Mouse (Mus musculus) liver, embryonic 13.5 days (tissue): ENCODE data around the gene Gmppb. TPM values are rescaled to one million over a fixed set of nuclear protein-coding genes. Genes with fewer than 3 reads are reported as not detected.
A peak's percentile ranks its signal among the peaks of the same experiment; 100 is the strongest.

Source experiments
- ATAC-seq: fragments of 200-750 bp; cut with Nextera tagmentation; 2 replicates; pipeline ENCODE4 v1.8.0; 2017; ENCODE audit warnings: low read depth, mild to moderate bottlenecking, moderate number of reproducible peaks, moderate library complexity
- DNase-seq: peaks from one replicate; pipeline ENCODE4 v3.0.0; 2022
- H3K27ac ChIP-seq: fragments of 300-500 bp; sonication (generic); 2 replicates; pipeline ENCODE4 v1.5.1; 2015; ENCODE audit warnings: moderate library complexity, mild to moderate bottlenecking, inconsistent platforms
- H3K27me3 ChIP-seq: fragments of 300-500 bp; sonication (generic); 2 replicates; pipeline ENCODE4 v1.6.1; 2015; ENCODE audit warnings: mild to moderate bottlenecking, inconsistent platforms
- H3K36me3 ChIP-seq: fragments of 300-500 bp; sonication (generic); 2 replicates; pipeline ENCODE4 v1.6.1; 2015; ENCODE audit warnings: mild to moderate bottlenecking, inconsistent platforms
- H3K4me1 ChIP-seq: fragments of 300-500 bp; sonication (generic); replicated peaks from 2 replicates; pipeline ENCODE4 v1.6.1; 2015; ENCODE audit warnings: inconsistent platforms
- H3K4me2 ChIP-seq: fragments of 300-500 bp; sonication (generic); 2 replicates; pipeline ENCODE4 v1.6.1; 2015; ENCODE audit warnings: inconsistent platforms, mild to moderate bottlenecking, moderate library complexity
- H3K4me3 ChIP-seq: fragments of 300-500 bp; sonication (generic); replicated peaks from 2 replicates; pipeline ENCODE4 v1.5.1; 2015; ENCODE audit warnings: mild to moderate bottlenecking, inconsistent platforms
- H3K9ac ChIP-seq: fragments of 300-500 bp; sonication (generic); 2 replicates; pipeline ENCODE4 v1.6.1; 2015; ENCODE audit warnings: mild to moderate bottlenecking, inconsistent platforms
- H3K9me3 ChIP-seq: fragments of 300-500 bp; sonication (generic); replicated peaks from 2 replicates; pipeline ENCODE4 v1.6.1; 2016; ENCODE audit warnings: inconsistent platforms
- WGBS: fragments of 180-500 bp; shearing (Covaris S2); methylation state at CpG from one replicate; pipeline ENCODE4 v1.1.7; 2015; ENCODE audit not compliant: insufficient replicate concordance; 5-methylcytosine and 5-hydroxymethylcytosine counted together
- polyA plus RNA-seq: library from polyadenylated mRNA; unstranded; fragments of >200 nt; fragmentation: Nextera tagmentation; extraction: Ambion mirVana; gene quantifications from 2 replicates; pipeline ENCODE4 v1.2.1, GENCODE M21; 2015

The Gmppb gene
- polyA plus RNA-seq, 1 experiment from 2014 or later: 21.0 TPM

- WGBS: 93% methylated on average over 3 of the region's 3 CpGs
- ATAC-seq (no peak), DNase-seq (no peak)
- no peaks in the 10 kb centered on the region for H3K27me3 ChIP-seq
- H3K9ac ChIP-seq: no peak overlapping the region
- H3K9me3 ChIP-seq: no peaks in the 10 kb centered on the region
- H3K27ac ChIP-seq: no peak overlapping the region
- no peak overlapping the region for H3K4me3 ChIP-seq
- no peaks in the 10 kb centered on the region for H3K4me1 ChIP-seq
- H3K4me2 ChIP-seq: no peak overlapping the region
- H3K36me3 ChIP-seq: peaks cover 78% of the 10 kb centered on the region
Observed at GRCm38 (mm10) chr9:108027867-108028266, 21.2 kb upstream of the Gmppb start.

GRCm38 (mm10) chr9:108032126-108032525 lies 16.9 kb upstream of the Gmppb start:
- H3K9me3 ChIP-seq: no peaks in the 10 kb centered on the region
- no peak for DNase-seq
- peaks cover 10% of the 10 kb centered on the region for H3K4me1 ChIP-seq
- H3K9ac ChIP-seq: no peak overlapping the region
- ATAC-seq: no peak
- 89% methylated on average over 5 of the region's 5 CpGs for WGBS
- H3K4me3 ChIP-seq: no peak overlapping the region
- no peaks in the 10 kb centered on the region for H3K27me3 ChIP-seq
- H3K4me2 ChIP-seq: no peak overlapping the region
- H3K27ac ChIP-seq: no peak overlapping the region
- peaks cover 74% of the 10 kb centered on the region for H3K36me3 ChIP-seq

- H3K36me3 ChIP-seq: peaks cover 79% of the 10 kb centered on the region
- no peak for ATAC-seq
- no peaks in the 10 kb centered on the region for H3K27me3 ChIP-seq
- H3K27ac ChIP-seq: no peak overlapping the region
- 91% methylated on average over 2 of the region's 2 CpGs for WGBS
- H3K9ac ChIP-seq: no peak overlapping the region
- DNase-seq: no peak
- H3K4me3 ChIP-seq: no peak overlapping the region
- no peaks in the 10 kb centered on the region for H3K9me3 ChIP-seq
- no peak overlapping the region for H3K4me2 ChIP-seq
- peaks cover 10% of the 10 kb centered on the region for H3K4me1 ChIP-seq
Observed at GRCm38 (mm10) chr9:108035331-108036156, 13.5 kb upstream of the Gmppb start.

GRCm38 (mm10) chr9:108044751-108045492 lies 4.1 kb upstream of the Gmppb start:
- no peaks in the 10 kb centered on the region for H3K27me3 ChIP-seq
- H3K36me3 ChIP-seq: peaks cover 67% of the 10 kb centered on the region
- H3K27ac ChIP-seq: no peak overlapping the region
- H3K4me2 ChIP-seq: no peak overlapping the region
- no peak overlapping the region for H3K9ac ChIP-seq
- H3K4me3 ChIP-seq: no peak overlapping the region
- no peaks in the 10 kb centered on the region for H3K9me3 ChIP-seq
- peaks cover 37% of the 10 kb centered on the region for H3K4me1 ChIP-seq
- DNase-seq: no peak
- 91% methylated on average over 8 of the region's 8 CpGs for WGBS
- ATAC-seq: no peak

GRCm38 (mm10) chr9:108046582-108046981 lies 2.5 kb upstream of the Gmppb start:
- H3K27me3 ChIP-seq: no peaks in the 10 kb centered on the region
- no peak overlapping the region for H3K4me3 ChIP-seq
- peaks cover 46% of the 10 kb centered on the region for H3K4me1 ChIP-seq
- DNase-seq: no peak
- peaks cover 70% of the 10 kb centered on the region for H3K36me3 ChIP-seq
- peak overlapping the region; percentile 70; the same call in 1 of the 2 replicates for H3K9ac ChIP-seq
- 82% methylated on average over 4 of the region's 4 CpGs for WGBS
- ATAC-seq: no peak
- H3K4me2 ChIP-seq: no peak overlapping the region
- H3K27ac ChIP-seq: peak overlapping the region; percentile 88; the same call in 1 of the 2 replicates
- no peaks in the 10 kb centered on the region for H3K9me3 ChIP-seq

- peak overlapping the region; percentile 88 for H3K27ac ChIP-seq
- H3K36me3 ChIP-seq: peaks cover 66% of the 10 kb centered on the region
- H3K4me1 ChIP-seq: peaks cover 55% of the 10 kb centered on the region
- peak; percentile 16; the same call in 1 of the 2 replicates for ATAC-seq
- 37% methylated on average over 17 of the region's 17 CpGs for WGBS
- H3K4me3 ChIP-seq: peak overlapping the region; percentile 77
- no peaks in the 10 kb centered on the region for H3K9me3 ChIP-seq
- peak overlapping the region; percentile 70 for H3K9ac ChIP-seq
- peak; percentile 51 for DNase-seq
- H3K4me2 ChIP-seq: peak overlapping the region; percentile 83
- no peaks in the 10 kb centered on the region for H3K27me3 ChIP-seq
Observed at GRCm38 (mm10) chr9:108047601-108048565, 1.2 kb upstream of the Gmppb start.

- Histone ChIP-seq H3K27ac (peak overlapping the region; percentile 88), H3K9me3 (no peaks in the 10 kb centered on the region), H3K27me3 (no peaks in the 10 kb centered on the region), H3K4me1 (peaks cover 62% of the 10 kb centered on the region), H3K4me3 (peak overlapping the region; percentile 77), H3K4me2 (peak overlapping the region; percentile 83), H3K9ac (peak overlapping the region; percentile 70), H3K36me3 (peaks cover 67% of the 10 kb centered on the region)
- 2% methylated on average over 19 of the region's 19 CpGs for WGBS
- ATAC-seq (peak; percentile 4), DNase-seq (peak; percentile 45)
Observed at GRCm38 (mm10) chr9:108048566-108048955, 481 bp upstream of the Gmppb start.

- Histone ChIP-seq H3K9ac (peak overlapping the region; percentile 86), H3K4me2 (peak overlapping the region; percentile 83), H3K36me3 (peaks cover 72% of the 10 kb centered on the region), H3K4me3 (peak overlapping the region; percentile 77), H3K27ac (peak overlapping the region; percentile 83), H3K27me3 (no peaks in the 10 kb centered on the region), H3K9me3 (no peaks in the 10 kb centered on the region), H3K4me1 (peaks cover 74% of the 10 kb centered on the region)
- DNase-seq (no peak), ATAC-seq (no peak)
- 35% methylated on average over 15 of the region's 15 CpGs for WGBS
Observed at GRCm38 (mm10) chr9:108049561-108050251, 664 bp downstream of the Gmppb start.

GRCm38 (mm10) chr9:108051184-108051930 lies 2.3 kb downstream of the Gmppb start:
- Histone ChIP-seq H3K27ac (peak overlapping the region; percentile 35), H3K27me3 (no peaks in the 10 kb centered on the region), H3K9ac (no peak overlapping the region), H3K4me1 (peaks cover 76% of the 10 kb centered on the region), H3K4me3 (no peak overlapping the region), H3K36me3 (peaks cover 72% of the 10 kb centered on the region), H3K4me2 (no peak overlapping the region), H3K9me3 (no peaks in the 10 kb centered on the region)
- DNase-seq: no peak
- ATAC-seq: no peak
- 92% methylated on average over 15 of the region's 15 CpGs for WGBS

- peaks cover 72% of the 10 kb centered on the region for H3K36me3 ChIP-seq
Observed at GRCm38 (mm10) chr9:108051931-108052220, 2.8 kb downstream of the Gmppb start.

More at GRCm38 (mm10) chr9:108051931-108052220, 2.8 kb downstream of the Gmppb start:
- no peak for DNase-seq
- Histone ChIP-seq H3K27ac (peak overlapping the region; percentile 1; the same call in 1 of the 2 replicates), H3K4me2 (no peak overlapping the region), H3K4me1 (peaks cover 71% of the 10 kb centered on the region), H3K9ac (no peak overlapping the region), H3K4me3 (no peak overlapping the region), H3K9me3 (no peaks in the 10 kb centered on the region), H3K27me3 (no peaks in the 10 kb centered on the region)
- ATAC-seq: no peak
- 85% methylated on average over 4 of the region's 4 CpGs for WGBS
